ENCODE assay signal across 7 mouse cellular contexts in genomic region chr4:133439460-133440376, GRCm38 (mm10). TPM values are rescaled to one million over a fixed set of nuclear protein-coding genes. Genes with fewer than 3 reads are reported as not detected.
DNase-seq lines count a peak whose midpoint lies in the region; ATAC-seq and TF ChIP-seq lines count a peak whose summit lies in the region.

No protein-coding gene starts in this region.

- no peak overlapping the region for H3K27ac ChIP-seq in lung, postnatal 0 days (ENCODE audit: low read length)
- peak overlapping the region; percentile 58 for H3K27ac ChIP-seq in heart, embryonic 11.5 days (ENCODE audit: low read depth, low read length)
- H3K27ac ChIP-seq in small intestine, adult 2 months (ENCODE audit: insufficient read depth, low read depth, low read length), result peak overlapping the region; percentile 99

- H3K9ac ChIP-seq in lung, postnatal 0 days (replicated peaks; ENCODE audit: low read depth), result no peak overlapping the region
- peak overlapping the region; percentile 2 for H3K9ac ChIP-seq in heart, embryonic 11.5 days (ENCODE audit: low read depth, low read length)

- ATAC-seq in lung, postnatal 0 days, result no peak
- ATAC-seq in heart, embryonic 11.5 days (replicated peaks; ENCODE audit: insufficient number of reproducible peaks, low FRiP score, low TSS enrichment), result peak; percentile 49; the same call in 1 of the 2 replicates

- H3K9me3 ChIP-seq in lung, postnatal 0 days (ENCODE audit: low read length), result no peaks in the 10 kb centered on the region
- no peaks in the 10 kb centered on the region for H3K9me3 ChIP-seq in heart, embryonic 11.5 days (replicated peaks; ENCODE audit: control insufficient read depth, low read length)

- H3K4me1 ChIP-seq in lung, postnatal 0 days (ENCODE audit: insufficient read depth, low read depth, low read length), result no peaks in the 10 kb centered on the region
- peaks cover 14% of the 10 kb centered on the region for H3K4me1 ChIP-seq in heart, embryonic 11.5 days (ENCODE audit: control insufficient read depth, insufficient read depth, low read length)
- H3K4me1 ChIP-seq in small intestine, adult 2 months (ENCODE audit: control insufficient read depth, insufficient read depth, insufficient read length, low read length), result peaks cover 18% of the 10 kb centered on the region

- H3K4me2 ChIP-seq in lung, postnatal 0 days (replicated peaks; ENCODE audit: low read depth, low read length), result peak overlapping the region; percentile 17; the same call in 1 of the 2 replicates
- peak overlapping the region; percentile 60 for H3K4me2 ChIP-seq in heart, embryonic 11.5 days

- WGBS in lung, postnatal 0 days, result 9% methylated on average over 17 of the region's 17 CpGs
- whole genome bisulfite sequencing in heart, embryonic 11.5 days (ENCODE audit: insufficient replicate concordance), result 9% methylated on average over 17 of the region's 17 CpGs
- WGBS in small intestine, adult 2 months, result 6% methylated on average over 17 of the region's 17 CpGs

- TF ChIP-seq CTCF in lung, postnatal 0 days (IDR thresholded peaks at IDR 0.05), result no peak
- TF ChIP-seq CTCF in small intestine, adult 2 months (IDR thresholded peaks at IDR 0.05; ENCODE audit: extremely low read depth, insufficient read length, insufficient replicate concordance, low read depth, low read length), result no peak

- no peaks in the 10 kb centered on the region for H3K27me3 ChIP-seq in lung, postnatal 0 days (replicated peaks; ENCODE audit: insufficient read depth, low read length)
- H3K27me3 ChIP-seq in heart, embryonic 11.5 days (ENCODE audit: control insufficient read depth, insufficient read depth, low read length), result no peaks in the 10 kb centered on the region
- no peaks in the 10 kb centered on the region for H3K27me3 ChIP-seq in small intestine, adult 2 months (ENCODE audit: control insufficient read depth, insufficient read depth, low read length)

- no peak overlapping the region for H3K4me3 ChIP-seq in lung, postnatal 0 days (ENCODE audit: low read depth, low read length)
- no peak overlapping the region for H3K4me3 ChIP-seq in heart, embryonic 11.5 days (ENCODE audit: low read depth, low read length)
- peak overlapping the region; percentile 55 for H3K4me3 ChIP-seq in small intestine, adult 2 months (ENCODE audit: low read depth, low read length)

- TF ChIP-seq POLR2A in small intestine, adult 2 months (IDR thresholded peaks at IDR 0.05; ENCODE audit: low read depth, low read length), result no peak

- no peak for TF ChIP-seq EP300 in lung, postnatal 0 days (IDR thresholded peaks at IDR 0.05)

- no peak for DNase-seq in lung, postnatal 0 days (ENCODE audit: low spot score)
- DNase-seq in lung, postnatal 4 days, result no peak
- peak; percentile 69 to 72 for DNase-seq in cerebellum, postnatal 25 days
- peak; percentile 46 for DNase-seq in liver
- no peak for DNase-seq in natural killer cell, adult 2 months (ENCODE audit: low spot score in 2 of 2)

- H3K36me3 ChIP-seq in lung, postnatal 0 days (ENCODE audit: insufficient read depth, low read length), result no peaks in the 10 kb centered on the region
- H3K36me3 ChIP-seq in heart, embryonic 11.5 days (ENCODE audit: control insufficient read depth, insufficient read depth, low read length), result no peaks in the 10 kb centered on the region
- H3K36me3 ChIP-seq in small intestine, adult 2 months (ENCODE audit: control insufficient read depth, insufficient read depth, low read length), result no peaks in the 10 kb centered on the region

RNA-seq across cellular contexts. Expression of gene Tent5b, which starts 40.2 kb away (rescaled TPM):
- 11.0 and 19.1 TPM in 2 replicates for polyA plus RNA-seq in lung, postnatal 0 days (2015; fragmentation: Nextera tagmentation; extraction: Ambion mirVana)
- 0.47 and 0.83 TPM in 2 replicates for polyA plus RNA-seq in heart, embryonic 11.5 days (2014; fragmentation: Nextera tagmentation; extraction: Ambion mirVana)
- polyA plus RNA-seq in small intestine, adult 2 months (2012; rRNA removed), result 1.8 and 2.1 TPM in 2 replicates

RNA-seq across cellular contexts. Expression of gene Trnp1, which starts 58.6 kb away (rescaled TPM):
- 1.1 and 1.4 TPM in 2 replicates for polyA plus RNA-seq in lung, postnatal 0 days (2015; fragmentation: Nextera tagmentation; extraction: Ambion mirVana)
- 0.94 and 1.4 TPM in 2 replicates for polyA plus RNA-seq in heart, embryonic 11.5 days (2014; fragmentation: Nextera tagmentation; extraction: Ambion mirVana)
- polyA plus RNA-seq in small intestine, adult 2 months (2012; rRNA removed), result 6.1 and 6.2 TPM in 2 replicates

Comparison
In these comparisons a context has a peak if more than half of its experiments do, and no peak if none do; other contexts are left out.
1. DNase-seq: peak in cerebellum, postnatal 25 days (2 of 2) and liver (single experiment); none in lung, postnatal 0 days (single experiment), lung, postnatal 4 days (0 of 2) and natural killer cell, adult 2 months (0 of 2).